Mouse (Mus musculus) embryonic facial prominence, embryonic 11.5 days (tissue): ENCODE measurements at regions not wholly inside any gene's neighbourhood (a gene's known extent, or its start where the extent isn't known, plus 50 kb on each side); places are given as distances from the start of the nearest gene placed in this dataset.

ENCODE experiments used
- ATAC-seq: fragments of 200-750 bp; cut with Nextera tagmentation; replicated peaks from 2 replicates; pipeline ENCODE4 v1.8.0; 2017; ENCODE audit warnings: low read depth; ENCODE audit not compliant: insufficient number of reproducible peaks, low FRiP score, low TSS enrichment
- DNase-seq: peaks from one replicate; pipeline ENCODE4 v3.0.0-alpha.2; 2015; ENCODE audit warnings: low spot score
- H3K27ac ChIP-seq: fragments of 300-500 bp; sonication (generic); replicated peaks from 2 replicates; pipeline ENCODE4 v1.5.1; 2014; ENCODE audit warnings: mild to moderate bottlenecking, low read depth, low read length, control low read depth
- H3K27me3 ChIP-seq: fragments of 300-500 bp; sonication (generic); 2 replicates; pipeline ENCODE4 v1.6.1; 2014; ENCODE audit warnings: mild to moderate bottlenecking, low read length, moderate library complexity, mixed read lengths; ENCODE audit not compliant: control insufficient read depth, insufficient read depth
- H3K36me3 ChIP-seq: fragments of 300-500 bp; sonication (generic); replicated peaks from 2 replicates; pipeline ENCODE4 v1.6.1; 2014; ENCODE audit warnings: low read depth, mild to moderate bottlenecking, low read length, moderate library complexity, mixed read lengths; ENCODE audit not compliant: control insufficient read depth, insufficient read depth
- H3K4me1 ChIP-seq: fragments of 300-500 bp; sonication (generic); 2 replicates; pipeline ENCODE4 v1.6.1; 2014; ENCODE audit warnings: low read length, mixed read lengths; ENCODE audit not compliant: control insufficient read depth, insufficient read depth
- H3K4me2 ChIP-seq: fragments of 300-500 bp; sonication (generic); 2 replicates; pipeline ENCODE4 v1.6.1; 2014; ENCODE audit warnings: low read depth, mild to moderate bottlenecking, control low read depth, low read length, moderate library complexity
- H3K4me3 ChIP-seq: fragments of 300-500 bp; sonication (generic); 2 replicates; pipeline ENCODE4 v1.5.1; 2014; ENCODE audit warnings: low read depth, low read length, control low read depth
- H3K9ac ChIP-seq: fragments of 300-500 bp; sonication (generic); replicated peaks from 2 replicates; pipeline ENCODE4 v1.6.1; 2014; ENCODE audit warnings: mild to moderate bottlenecking, control low read depth, low read length
- H3K9me3 ChIP-seq: fragments of 300-500 bp; sonication (generic); replicated peaks from 2 replicates; pipeline ENCODE4 v1.6.1; 2016; ENCODE audit warnings: mild to moderate bottlenecking, low read length, inconsistent platforms, mixed read lengths; ENCODE audit not compliant: control insufficient read depth
- WGBS: fragments of 180-500 bp; shearing (Covaris S2); extraction: QIAGEN DNeasy Blood & Tissue Kit; methylation state at CpG from one replicate; pipeline ENCODE4 v1.1.7; 2014; 5-methylcytosine and 5-hydroxymethylcytosine counted together

DNA sequence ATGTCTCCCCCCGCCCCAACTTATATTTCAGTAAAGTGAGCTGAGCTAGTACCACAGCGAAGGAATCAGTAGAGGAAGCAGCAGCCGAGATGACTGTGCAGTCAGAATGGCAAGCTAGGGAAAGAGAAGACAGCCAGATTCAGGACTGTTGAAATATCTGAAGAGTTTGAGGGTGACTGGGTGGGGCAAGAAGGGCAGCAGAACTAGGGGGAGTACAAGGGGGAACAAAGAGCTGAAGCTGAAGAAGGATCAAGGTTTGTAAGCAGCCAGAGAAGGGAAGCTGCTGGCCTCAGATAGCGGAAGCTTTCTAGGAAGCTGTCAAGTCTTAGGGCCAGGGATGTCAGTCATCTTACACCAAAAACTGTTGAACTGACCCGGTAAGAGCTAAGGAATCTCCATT lies 262.5 kb downstream of the Myh15 start:
- H3K4me1 ChIP-seq, result no peaks in the 10 kb centered on the region
- no peaks in the 10 kb centered on the region for H3K9me3 ChIP-seq
- ATAC-seq, result no peak
- H3K27me3 ChIP-seq, result no peaks in the 10 kb centered on the region
- H3K4me3 ChIP-seq, result no peak overlapping the region
- no peak overlapping the region for H3K27ac ChIP-seq
- WGBS, result 75% methylated on average over 5 of the region's 5 CpGs
- no peak overlapping the region for H3K4me2 ChIP-seq
- no peak for DNase-seq
- H3K9ac ChIP-seq, result no peak overlapping the region
- no peaks in the 10 kb centered on the region for H3K36me3 ChIP-seq

DNA sequence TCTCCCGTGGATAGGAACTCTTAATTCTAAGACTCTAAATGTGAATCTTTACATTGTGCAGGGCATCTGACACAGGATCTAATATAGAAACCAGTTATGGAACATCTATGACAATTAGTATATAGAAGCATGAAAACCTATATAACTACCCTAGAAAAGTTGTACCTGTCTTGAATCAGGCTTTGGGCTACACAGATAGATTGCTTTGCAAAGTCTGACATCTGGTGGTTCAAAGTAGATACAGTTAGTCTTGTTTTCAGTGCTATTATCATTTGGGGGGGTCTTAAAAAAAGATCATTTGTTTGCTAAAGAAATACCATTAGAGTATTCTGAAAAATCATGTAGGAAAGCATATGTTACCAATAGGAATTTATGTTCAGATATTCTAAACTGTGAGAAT lies 264.7 kb downstream of the Myh15 start:
- H3K4me3 ChIP-seq, result no peak overlapping the region
- no peaks in the 10 kb centered on the region for H3K9me3 ChIP-seq
- no peak for DNase-seq
- no peaks in the 10 kb centered on the region for H3K36me3 ChIP-seq
- no peak for ATAC-seq
- H3K4me1 ChIP-seq, result no peaks in the 10 kb centered on the region
- H3K9ac ChIP-seq, result no peak overlapping the region
- 73% methylated on average over 1 of the region's 1 CpGs for WGBS
- no peak overlapping the region for H3K27ac ChIP-seq
- H3K4me2 ChIP-seq, result no peak overlapping the region
- no peaks in the 10 kb centered on the region for H3K27me3 ChIP-seq

DNA sequence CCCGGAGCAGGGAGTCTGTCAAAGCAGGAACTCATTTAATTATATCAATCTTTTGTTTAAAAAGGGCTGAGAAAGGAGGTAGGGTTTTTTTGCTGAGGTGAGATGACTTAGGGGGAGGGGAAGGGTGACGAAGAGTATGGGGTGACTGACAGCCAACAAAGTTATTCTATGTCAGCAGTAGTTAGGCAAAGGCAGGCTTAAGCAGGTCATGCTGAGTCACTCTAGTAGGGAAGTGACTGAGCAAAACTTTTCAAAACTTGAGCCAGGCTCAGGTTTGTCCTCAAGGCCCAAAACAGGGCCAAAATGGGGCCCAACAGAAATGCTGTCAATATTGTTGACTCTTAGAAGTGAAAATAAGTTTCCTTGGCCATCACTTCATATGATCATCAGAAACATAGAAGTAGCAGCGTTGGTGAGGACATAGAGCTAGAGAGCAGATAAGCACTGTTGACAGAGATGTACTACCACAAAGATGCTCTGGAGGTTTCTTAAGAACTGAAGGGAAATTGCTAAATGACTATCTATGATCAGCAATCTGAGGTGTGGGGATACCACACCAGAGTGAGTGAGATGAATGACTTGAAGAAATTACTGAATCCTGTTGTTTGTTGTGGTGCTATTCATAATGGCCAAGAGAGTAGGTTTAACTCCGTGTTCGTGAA lies 273.6 kb downstream of the Myh15 start:
- no peaks in the 10 kb centered on the region for H3K27me3 ChIP-seq
- H3K9me3 ChIP-seq, result no peaks in the 10 kb centered on the region
- no peak overlapping the region for H3K9ac ChIP-seq
- ATAC-seq (no peak), DNase-seq (no peak)
- no peaks in the 10 kb centered on the region for H3K36me3 ChIP-seq
- no peaks in the 10 kb centered on the region for H3K4me1 ChIP-seq
- H3K27ac ChIP-seq, result no peak overlapping the region
- H3K4me3 ChIP-seq, result no peak overlapping the region
- 84% methylated on average over 5 of the region's 5 CpGs for WGBS
- no peak overlapping the region for H3K4me2 ChIP-seq

DNA sequence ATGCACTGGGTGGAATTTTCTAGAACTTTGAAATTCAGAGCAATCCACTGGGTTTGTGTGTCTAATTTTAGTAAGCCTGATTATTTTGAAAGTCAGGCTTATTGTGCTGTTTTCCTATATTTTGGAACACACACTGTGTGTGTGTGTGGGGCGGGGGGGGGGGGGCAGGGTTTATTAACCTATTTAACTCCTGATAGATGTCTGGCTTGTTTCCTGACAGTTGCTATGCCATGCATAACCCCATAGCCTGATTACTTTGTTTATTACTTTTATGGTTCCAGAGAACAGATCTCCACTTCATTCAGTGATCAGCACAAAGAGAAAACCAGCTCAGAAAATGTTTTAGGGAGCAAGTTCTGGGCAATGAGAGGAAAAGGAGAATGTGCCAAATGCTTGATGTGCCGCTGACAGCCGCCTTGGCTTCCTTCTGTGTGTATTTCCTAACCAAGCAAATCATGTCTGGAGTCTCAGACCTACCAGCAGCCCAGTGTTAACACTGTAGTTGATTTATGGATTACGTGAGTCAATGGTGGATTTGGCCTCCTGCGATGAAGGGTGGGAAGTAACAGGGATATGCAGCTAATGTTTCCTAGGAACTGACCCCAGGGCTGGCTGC lies 274.9 kb downstream of the Myh15 start:
- Histone ChIP-seq H3K4me1 (no peaks in the 10 kb centered on the region), H3K4me3 (no peak overlapping the region), H3K27ac (no peak overlapping the region), H3K9ac (no peak overlapping the region), H3K4me2 (no peak overlapping the region), H3K36me3 (no peaks in the 10 kb centered on the region), H3K27me3 (no peaks in the 10 kb centered on the region), H3K9me3 (no peaks in the 10 kb centered on the region)
- ATAC-seq (no peak), DNase-seq (no peak)
- 84% methylated on average over 5 of the region's 5 CpGs for WGBS

DNA sequence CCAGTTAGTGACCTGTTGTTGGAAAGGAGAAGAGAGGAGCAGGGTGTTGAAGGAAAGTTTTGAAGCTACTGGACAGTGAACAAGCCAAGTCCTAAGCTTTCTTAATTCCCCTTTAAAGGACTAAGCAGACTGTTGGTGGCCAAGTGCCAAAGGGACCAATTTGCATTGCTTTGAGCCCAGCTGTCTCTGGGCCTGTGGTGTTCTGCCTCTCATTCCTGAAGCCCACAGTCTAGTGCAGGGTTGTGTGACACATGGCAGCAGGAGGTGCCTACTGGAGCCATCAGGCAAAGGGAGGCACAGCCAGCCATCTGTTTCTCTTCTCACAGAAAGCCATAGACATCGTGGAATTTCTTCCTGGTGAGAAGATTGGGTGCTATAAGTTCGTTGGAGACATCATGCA lies 278.6 kb downstream of the Myh15 start:
- Histone ChIP-seq H3K9ac (no peak overlapping the region), H3K27ac (no peak overlapping the region), H3K4me1 (no peaks in the 10 kb centered on the region), H3K36me3 (no peaks in the 10 kb centered on the region), H3K27me3 (no peaks in the 10 kb centered on the region), H3K9me3 (no peaks in the 10 kb centered on the region), H3K4me2 (no peak overlapping the region), H3K4me3 (no peak overlapping the region)
- ATAC-seq, result no peak
- WGBS, result 67% methylated on average over 2 of the region's 2 CpGs
- no peak for DNase-seq

DNA sequence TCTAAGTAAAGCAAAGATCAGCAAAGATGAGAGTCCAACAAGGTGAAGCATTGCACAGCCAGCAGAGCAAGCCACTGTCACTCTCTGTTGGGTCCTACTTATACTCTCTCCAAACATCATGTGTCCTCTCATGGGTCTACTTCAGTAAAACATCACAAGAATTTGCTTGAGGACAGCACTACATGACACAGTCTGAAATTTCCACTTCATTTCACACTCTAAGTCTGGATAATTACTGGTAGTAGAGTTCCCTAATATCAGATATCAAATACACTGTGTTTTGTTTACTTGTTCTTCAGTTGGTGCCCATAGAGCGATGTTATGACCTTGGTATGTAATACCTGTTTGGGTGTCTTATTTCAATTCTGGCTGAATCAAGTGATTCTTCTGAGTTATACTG lies 280.7 kb downstream of the Myh15 start:
- Histone ChIP-seq H3K9ac (no peak overlapping the region), H3K4me2 (no peak overlapping the region), H3K27me3 (no peaks in the 10 kb centered on the region), H3K4me1 (no peaks in the 10 kb centered on the region), H3K4me3 (no peak overlapping the region), H3K27ac (no peak overlapping the region), H3K9me3 (no peaks in the 10 kb centered on the region), H3K36me3 (no peaks in the 10 kb centered on the region)
- WGBS, result 76% methylated on average over 1 of the region's 1 CpGs
- 0 out of 2 replicates have a peak, but pooled peaks have one; percentile 56 for ATAC-seq
- no peak for DNase-seq

DNA sequence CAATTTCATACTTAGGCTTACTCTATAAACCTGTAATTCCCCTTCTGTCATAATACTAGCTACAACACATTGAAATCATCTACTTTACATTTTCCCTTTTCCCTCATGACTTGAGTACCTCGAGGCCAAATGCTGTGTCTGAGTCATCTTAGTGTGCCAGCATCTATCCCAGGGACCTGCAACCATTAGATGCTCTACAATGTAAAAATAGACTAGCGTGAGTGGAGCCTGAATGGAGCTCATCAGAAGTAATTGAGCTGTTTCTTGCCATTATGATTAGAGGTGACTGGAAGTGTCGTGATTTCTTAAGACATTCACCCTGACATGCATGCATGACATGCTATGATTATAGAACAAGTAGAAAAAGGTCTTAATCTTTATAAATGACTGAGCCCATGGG lies 301.1 kb downstream of the Myh15 start:
- Histone ChIP-seq H3K4me1 (no peaks in the 10 kb centered on the region), H3K27me3 (no peaks in the 10 kb centered on the region), H3K9me3 (no peaks in the 10 kb centered on the region), H3K36me3 (no peaks in the 10 kb centered on the region), H3K4me2 (no peak overlapping the region), H3K27ac (no peak overlapping the region), H3K4me3 (no peak overlapping the region), H3K9ac (no peak overlapping the region)
- WGBS, result 68% methylated on average over 3 of the region's 3 CpGs
- ATAC-seq (no peak), DNase-seq (no peak)

DNA sequence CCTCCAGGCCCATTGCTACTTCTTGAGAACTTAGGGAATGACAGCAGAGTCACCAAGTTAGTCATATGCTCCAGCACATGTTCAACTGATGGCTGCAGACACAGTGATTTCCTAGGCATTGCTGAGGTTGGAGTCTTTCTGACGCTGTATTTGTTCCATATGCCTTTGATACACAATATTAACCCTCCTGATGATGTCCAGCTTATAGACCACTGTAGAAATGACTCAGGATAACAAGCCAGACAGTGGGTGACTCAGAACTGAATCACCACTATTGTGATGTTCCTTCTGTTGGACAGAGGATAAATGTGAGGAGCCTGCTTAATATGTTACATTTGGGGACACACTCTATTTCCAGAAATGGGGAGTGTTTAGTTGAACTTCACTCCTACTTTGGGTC lies 304.4 kb downstream of the Myh15 start:
- H3K4me2 ChIP-seq, result no peak overlapping the region
- H3K27me3 ChIP-seq, result no peaks in the 10 kb centered on the region
- ATAC-seq (no peak), DNase-seq (no peak)
- H3K4me3 ChIP-seq, result no peak overlapping the region
- H3K4me1 ChIP-seq, result no peaks in the 10 kb centered on the region
- H3K9me3 ChIP-seq, result no peaks in the 10 kb centered on the region
- H3K36me3 ChIP-seq, result no peaks in the 10 kb centered on the region
- H3K27ac ChIP-seq, result no peak overlapping the region
- no peak overlapping the region for H3K9ac ChIP-seq
- WGBS, result 86% methylated on average over 1 of the region's 1 CpGs
